Mouse (Mus musculus): Measurements from ENCODE around the gene Ap2a1.

GRCm38 (mm10) chr7:44959281-44959680 lies 30.0 kb upstream of the Ap2a1 start:
- TF ChIP-seq POLR2A (IDR thresholded peaks at IDR 0.05; ENCODE audit: low read depth, low read length) = no peak
- TF ChIP-seq CTCF (IDR thresholded peaks at IDR 0.05; ENCODE audit: extremely low read depth, insufficient read depth, insufficient read length, insufficient replicate concordance) = no peak
